Mouse (Mus musculus) frontal cortex, postnatal 10 days (tissue): ENCODE measurements around the gene Fkbp8.

Experiments used
- DNase-seq, 2 experiments: peaks; one replicate each; pipeline ENCODE4 v3.0.0; 2022; ENCODE audit warnings: low spot score in 2 of 2, mixed read lengths in 1 of 2

Gene Fkbp8

DNA sequence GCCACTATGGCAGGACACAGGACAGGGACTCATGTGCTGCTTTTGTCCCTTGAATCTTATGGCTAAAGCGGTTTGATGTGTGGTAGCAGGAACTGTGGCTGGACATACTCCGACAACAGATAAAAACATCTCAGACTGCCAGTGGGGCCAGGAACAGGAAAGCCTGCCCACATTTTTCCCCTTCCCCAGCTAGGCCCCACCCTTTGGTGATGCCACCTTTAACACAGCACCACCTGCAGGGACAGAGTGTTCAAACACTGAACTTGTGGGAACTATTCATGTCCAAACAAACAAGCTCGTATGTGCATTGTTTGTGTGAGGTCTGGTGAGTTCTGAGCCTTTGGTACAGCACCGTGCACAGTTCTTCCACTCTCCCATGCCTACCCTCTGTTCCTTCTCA, 30.8 kb downstream of the Fkbp8 start:
- DNase-seq: no peak

DNA sequence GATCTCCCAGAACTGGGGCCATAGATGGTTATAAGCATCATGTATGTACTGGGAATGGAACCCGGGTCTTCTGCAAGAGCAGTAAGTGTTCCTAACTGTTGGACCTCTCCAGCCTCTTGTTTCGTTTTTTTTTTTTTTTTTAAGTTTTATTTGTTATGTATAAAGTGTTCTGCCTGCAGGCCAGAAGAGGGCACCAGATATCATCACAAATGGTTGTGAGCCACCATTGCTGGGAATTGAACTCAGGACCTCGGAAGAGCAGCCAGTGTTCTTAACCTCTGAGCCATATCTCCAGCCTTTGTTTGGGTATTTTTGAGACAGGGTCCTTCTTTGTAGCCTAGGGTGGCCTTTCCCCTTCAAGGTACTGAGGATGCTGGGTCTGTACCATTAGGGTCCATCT, 31.5 kb downstream of the Fkbp8 start:
- no peak for DNase-seq

DNA sequence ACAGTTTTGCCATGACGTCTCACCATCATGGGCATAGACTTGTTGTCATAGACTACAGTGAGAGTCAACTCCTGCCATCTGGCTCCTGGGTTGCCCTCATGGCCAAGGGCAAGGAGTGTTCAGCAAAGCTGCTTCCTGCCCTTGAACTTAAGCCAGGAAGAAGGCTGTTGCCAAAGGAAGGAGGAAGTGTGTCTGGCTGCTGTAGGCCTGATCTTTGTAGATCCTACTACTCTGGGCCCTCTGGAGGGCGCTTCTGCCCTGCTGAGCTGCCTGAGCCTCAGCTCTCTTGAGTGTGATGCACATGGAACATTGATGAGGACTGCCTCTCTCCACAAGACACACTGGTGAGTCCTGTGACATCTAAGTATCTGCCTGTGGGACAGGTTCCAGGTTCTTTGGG, 32.6 kb downstream of the Fkbp8 start:
- peak in 1 of 2 experiments; percentile 48 for DNase-seq

DNA sequence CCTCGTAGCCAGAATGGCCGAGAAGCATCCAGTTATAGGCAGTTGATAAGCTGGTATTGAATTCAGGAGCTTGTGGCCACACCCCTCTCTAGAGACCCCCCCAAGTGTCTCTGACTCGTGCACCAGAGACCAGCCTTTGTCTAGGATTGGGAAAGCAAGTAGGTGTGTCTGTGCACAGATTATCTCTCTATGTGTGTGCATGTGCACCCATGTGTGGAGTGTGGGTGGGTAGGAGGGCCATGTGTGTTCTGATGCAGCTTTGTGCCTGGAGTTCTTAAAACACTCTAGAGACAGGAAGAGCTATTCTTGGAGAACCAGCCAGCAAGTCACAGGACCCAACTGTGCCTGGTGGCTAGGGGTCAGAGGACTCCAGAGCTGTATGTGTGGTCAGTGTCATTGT, 33.0 kb downstream of the Fkbp8 start:
- DNase-seq: no peak

DNA sequence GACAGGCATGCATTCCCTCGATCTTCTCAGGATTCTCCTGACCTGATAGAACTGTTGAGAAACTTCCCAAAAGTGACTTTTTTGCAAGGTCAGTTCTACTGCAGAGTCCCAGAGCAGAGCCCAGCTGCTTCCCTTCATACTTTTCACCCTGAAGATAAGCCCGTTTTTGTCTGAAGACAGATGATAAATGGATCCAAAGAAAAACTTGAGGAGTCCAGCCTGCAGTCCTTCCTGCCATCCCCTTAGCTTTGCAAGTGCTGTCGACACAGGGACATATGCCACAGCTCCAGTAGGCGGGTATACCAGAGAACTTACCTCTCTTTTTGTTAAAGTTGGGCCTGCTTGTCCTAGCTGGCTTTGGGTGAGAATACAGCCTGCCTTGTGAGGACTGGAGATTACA, 33.8 kb downstream of the Fkbp8 start:
- DNase-seq: no peak

DNA sequence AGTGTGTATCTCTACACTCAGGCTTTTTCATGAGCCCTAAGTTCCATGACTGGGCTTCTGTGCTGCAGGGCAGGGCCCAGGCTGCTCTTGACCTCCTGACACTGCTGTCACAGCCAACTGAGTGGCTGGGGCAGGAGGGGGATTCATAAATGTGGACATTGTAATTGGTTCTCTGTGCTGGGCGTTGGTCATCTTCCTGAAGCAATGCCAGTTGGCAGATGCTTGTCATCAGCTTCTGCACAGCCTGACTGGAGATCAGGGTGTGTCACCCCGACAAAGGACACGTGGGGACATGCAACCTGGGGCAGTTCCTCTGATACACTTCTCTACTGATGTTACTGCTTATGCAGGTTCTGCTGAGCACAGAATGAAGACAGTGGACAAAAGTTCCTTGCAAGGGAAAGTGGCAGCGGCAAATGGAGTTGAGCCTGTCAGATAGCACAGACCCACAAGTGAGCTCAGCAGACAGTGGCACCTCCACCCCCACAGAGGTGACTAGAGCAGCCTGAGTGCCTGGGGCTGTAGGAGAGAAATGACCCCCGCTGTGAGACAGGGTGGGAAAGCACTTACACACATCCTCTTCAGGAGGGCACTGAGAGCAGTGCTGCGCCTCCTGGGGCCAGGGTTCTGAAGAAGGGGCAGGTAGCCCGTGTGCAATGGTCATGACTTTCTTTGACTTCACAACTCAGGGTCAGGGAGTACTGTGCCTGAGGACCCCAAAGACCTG, 34.4 kb downstream of the Fkbp8 start:
- DNase-seq: no peak

DNA sequence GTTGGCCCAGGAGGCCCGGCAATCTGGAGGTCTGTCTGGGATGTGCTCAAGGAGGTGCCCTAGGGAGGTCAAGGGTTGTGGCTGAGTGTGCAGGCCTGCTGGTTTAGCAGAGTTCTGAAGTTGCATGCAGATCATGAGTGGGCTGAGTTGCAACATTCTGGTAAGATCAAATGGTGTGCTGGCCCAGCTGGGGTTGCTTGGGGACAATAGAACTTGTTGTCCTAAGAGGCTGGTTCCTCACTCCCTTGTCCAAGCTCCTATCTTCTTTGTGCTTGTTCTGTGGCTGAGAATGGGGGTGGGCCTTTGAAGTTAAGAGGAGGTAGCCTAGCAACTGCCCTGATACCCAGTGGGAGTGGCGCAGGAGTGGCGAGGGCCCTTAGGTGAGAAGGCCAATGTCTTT, 35.3 kb downstream of the Fkbp8 start:
- DNase-seq: no peak

DNA sequence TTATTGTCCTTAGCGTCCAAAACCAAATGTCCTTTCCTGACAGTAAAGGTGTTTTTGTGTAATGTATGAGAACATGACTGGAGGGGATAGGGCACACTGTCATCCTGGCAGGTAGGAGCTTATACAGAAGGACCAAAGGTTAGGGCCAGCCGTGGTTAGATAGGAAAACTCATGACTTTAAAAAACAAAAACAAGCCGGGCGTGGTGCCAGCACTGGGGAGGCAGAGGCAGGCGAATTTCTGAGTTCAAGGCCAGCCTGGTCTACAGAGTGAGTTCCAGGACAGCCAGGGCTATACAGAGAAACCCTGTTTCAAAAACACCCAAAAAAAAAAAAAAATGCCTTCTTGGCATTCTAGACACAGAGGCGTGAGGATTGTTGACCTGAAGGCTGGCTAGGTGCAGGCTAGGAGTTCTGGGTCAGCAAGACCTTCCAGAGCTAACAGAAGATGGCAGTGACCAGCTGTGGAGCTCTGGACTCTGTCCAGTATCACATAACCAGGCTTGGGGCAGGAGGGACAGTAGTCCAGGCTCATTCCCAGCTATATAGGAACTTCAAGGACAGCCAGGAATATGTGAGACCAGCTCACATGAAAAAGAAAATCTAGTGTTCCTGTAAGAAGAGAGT, 36.4 kb downstream of the Fkbp8 start:
- DNase-seq: no peak

DNA sequence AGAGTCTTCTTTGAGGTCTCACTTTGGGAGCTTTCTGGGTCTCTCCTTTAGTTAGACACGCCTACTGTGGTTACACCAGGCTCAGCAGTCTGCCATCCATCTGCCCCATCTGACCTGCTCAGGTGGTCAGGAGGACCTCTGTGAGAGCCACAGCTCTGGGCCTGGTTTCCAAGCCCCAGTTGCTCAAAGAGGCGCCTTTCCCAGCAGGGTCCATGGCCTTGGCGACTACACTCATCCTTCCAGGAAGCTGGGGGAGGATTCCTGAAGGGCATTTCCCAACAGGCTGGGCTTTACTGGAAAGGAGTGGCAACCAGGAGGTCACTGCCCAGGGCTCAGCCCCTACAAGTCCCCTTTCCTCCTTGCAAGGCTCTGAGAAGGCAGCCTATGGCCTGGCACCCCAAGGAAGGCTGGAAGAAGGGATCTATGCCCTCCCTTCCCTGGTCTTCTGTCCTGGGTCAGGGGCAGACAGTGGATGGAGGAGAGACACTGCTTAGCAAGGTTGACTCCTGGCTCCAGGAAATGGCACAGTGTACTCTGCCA, 37.2 kb downstream of the Fkbp8 start:
- DNase-seq: no peak

DNA sequence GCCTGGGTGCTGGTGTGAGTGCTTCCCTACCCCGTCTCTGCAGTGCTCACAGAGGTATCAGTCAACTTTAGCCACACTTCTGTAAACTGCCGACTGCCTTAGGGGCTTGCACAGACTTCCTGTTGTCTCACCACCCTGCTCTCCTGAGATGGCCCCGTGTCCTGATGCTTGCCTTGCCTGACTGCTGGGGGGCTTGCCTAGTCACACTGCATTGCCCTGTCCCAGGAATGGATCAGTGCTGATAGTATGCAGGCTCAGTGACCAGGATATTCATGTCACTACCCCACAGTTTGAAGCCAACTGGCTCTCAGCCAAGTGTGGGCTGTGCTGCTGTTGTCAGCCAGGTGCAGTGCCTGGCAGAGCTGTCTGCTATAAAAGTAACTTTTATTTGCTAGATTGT, 38.0 kb downstream of the Fkbp8 start:
- no peak for DNase-seq

DNA sequence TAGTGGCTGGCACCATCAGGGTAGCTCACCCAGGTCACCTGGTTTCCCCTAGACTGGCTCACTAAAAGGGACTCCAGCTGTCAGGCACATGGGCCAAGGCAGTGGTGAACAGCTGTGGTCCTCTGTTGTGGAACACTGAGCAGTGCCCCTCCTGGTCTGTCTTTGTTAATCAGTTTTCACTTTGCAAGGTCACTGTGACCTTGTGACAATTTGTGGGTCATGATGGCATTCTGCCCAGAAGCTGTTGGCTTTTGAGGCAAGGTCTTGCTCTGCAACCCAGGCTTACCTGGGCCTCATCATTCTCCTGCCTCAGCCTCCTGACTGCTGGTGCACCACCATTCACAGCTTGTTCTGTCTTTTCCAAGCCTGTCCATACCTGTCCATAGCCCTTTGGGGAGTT, 42.8 kb downstream of the Fkbp8 start:
- DNase-seq: no peak

DNA sequence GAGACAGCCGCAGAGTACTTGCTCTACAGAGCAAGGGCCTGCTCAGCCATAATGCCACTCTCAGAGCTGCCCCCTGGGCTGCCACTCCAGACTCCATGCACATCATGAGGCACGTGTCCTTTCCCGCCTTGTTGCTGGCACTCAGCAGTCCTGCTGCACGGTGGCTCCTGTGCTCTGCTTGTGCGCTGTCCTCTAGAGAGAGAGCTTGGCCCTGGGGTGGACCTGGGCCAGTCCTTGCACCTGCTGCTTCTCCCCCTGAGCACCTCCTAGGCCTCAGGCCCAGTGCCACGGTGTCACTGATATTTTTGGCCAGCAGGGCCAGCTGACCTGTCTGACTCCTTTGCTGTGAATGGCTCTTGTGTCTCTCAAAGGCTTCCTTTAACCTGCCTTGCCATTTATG, 43.5 kb downstream of the Fkbp8 start:
- DNase-seq: no peak

DNA sequence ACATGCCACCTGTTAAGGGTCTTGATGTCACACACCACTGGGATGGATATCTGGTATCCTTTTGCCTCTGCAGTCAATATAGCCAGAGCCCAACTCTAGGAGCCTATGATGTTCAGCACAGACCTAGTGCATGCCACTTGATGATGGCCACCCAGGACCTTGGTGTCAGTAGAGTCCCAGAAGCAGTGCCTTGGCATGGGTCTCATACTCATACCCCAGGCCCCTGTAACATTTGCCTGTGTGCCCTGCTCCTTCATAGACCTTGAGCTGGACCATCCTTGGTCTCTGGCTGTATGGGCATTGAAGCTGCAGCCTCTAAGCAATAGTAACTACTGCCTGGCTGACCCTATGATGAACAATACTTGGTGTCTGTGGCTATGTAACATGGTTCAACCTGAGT, 46.8 kb downstream of the Fkbp8 start:
- DNase-seq: no peak

DNA sequence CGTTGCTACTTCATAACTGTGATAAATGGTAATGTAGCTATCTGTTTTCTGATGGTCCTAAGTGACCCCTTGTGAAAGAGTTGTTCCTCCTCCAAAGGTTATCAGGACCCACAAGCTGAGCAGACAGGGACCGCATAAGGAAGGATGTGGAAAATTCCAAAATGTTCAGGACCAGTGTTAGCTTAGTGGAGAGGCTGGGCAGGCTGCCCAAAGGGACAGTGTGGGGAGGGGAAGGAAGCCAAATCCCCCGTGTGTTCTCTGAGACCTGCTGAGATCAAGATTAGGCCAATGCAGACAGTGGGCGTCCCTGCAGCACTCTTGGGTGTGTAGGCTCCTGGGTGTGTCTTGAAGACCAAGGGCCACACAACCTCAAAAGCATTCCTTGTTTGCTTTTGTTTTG, 47.4 kb downstream of the Fkbp8 start:
- no peak for DNase-seq

DNA sequence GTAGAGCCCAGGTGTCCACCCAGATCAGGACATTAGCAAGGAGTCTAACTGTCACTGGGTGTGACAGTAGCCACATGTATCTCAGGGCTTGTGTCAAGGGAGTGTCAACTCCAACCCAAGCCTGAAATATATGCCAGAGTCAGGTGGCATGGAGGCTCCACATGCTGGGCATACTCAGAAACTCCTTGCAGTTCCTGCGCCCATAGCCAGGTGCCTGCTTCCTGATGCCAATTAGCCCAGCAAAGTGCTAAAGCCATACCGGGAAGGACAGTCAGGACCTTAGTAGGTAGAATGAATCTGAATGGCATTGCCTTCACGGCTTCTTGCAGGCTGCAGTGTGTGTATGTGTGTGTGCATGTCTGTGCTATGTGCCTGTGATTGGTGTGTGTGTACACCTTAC, 49.7 kb downstream of the Fkbp8 start:
- DNase-seq: no peak

DNA sequence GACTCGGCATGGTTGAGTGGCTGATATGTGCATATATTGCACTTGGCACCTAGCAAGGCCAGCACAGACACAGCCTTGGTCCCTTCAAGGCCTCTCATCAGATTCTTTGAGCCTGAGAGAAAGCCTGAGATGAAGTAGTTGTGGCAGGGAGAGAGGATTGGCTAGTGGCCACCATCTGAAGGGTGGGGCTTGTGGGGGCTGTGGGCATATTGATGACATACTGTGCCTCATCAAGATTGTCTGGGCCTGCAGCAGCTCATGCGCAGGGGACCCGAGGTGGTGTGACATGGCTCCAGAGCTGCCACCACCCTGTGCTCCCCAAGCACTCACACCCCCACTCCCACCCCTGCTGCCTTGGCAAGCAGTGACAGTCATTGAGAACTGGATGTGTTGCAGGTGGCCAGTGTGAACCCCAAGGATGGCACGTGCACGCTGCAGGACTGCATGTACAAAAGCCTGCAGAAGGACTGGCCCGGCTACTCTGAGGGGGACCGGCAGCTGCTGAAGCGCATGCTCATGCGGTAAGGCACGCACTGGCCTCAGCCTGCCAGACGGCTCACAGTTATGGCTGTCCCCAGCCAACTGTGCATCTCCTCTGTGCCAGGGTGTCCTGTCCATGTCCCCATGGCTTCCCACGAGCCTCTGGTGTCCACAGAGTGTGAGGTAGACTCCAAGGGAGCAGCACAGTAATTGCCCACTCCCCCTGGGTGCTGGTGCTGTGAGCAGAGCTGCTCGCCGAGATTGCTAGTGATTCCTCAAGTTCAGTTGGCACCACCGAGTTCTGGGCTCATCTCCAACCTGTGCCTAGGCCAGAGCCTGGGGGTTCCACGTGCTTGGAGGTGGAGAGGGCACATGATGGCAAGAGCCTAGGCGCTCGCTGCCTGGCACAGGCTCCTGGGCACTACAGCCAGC, 56.2 kb downstream of the Fkbp8 start:
- no peak for DNase-seq

DNA sequence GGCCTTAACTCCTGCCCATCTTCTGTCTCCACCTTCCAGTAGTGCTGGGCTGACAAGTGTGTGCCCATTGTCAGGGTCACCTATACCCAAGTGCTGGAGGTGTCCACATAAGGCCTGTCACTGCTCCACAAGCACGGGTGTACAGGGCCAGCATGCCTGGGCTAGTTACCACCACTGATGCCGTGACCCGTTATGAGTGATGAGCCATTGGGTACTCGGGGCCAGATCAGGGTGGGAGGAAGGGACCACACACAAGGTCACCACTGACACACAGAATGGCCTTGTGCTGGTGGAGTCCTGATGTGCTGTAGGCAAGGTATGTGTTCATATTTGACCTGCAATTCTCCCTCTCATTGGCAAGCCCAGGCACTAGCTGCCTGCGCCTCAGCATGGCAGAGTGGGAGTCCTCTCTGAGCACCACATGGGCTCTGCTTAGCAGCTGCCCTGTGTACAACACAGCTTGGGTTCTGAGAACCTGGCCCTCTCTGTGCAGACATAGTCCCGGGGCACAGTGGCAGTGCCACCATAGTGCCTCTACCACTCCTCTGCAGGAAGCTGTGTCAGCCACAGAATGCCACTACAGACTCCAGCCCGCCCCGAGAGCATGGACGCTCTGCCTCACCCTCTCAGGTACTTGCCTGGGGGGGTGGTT, 57.2 kb downstream of the Fkbp8 start:
- DNase-seq: no peak
